Mouse (Mus musculus) stomach, postnatal 0 days (tissue): ENCODE results near the gene Stk16.

Experiments used
- CTCF ChIP-seq: IDR thresholded peaks from 2 replicates; pipeline ENCODE4 v1.5.1; 2016; ENCODE audit warnings: antibody characterized with exemption, low read depth, mild to moderate bottlenecking, moderate library complexity
- EP300 ChIP-seq: optimal IDR thresholded peaks from 2 replicates; pipeline ENCODE3; 2016; ENCODE audit warnings: antibody characterized with exemption

GRCm38 (mm10) chr1:75247071-75247930 lies 36.7 kb downstream of the Stk16 start:
- TF ChIP-seq CTCF (no peak), EP300 (no peak)
